Mouse (Mus musculus) liver, embryonic 15.5 days (tissue): ENCODE measurements around the gene Plekhm1. TPM values are rescaled to one million over a fixed set of nuclear protein-coding genes. Genes with fewer than 3 reads are reported as not detected.

ENCODE experiments used
- ATAC-seq: fragments of 200-750 bp; cut with Nextera tagmentation; 2 replicates; pipeline ENCODE4 v1.8.0; 2017; ENCODE audit warnings: moderate number of reproducible peaks, mild to moderate bottlenecking, moderate library complexity; ENCODE audit not compliant: insufficient read depth
- H3K27ac ChIP-seq: fragments of 300-500 bp; sonication (generic); replicated peaks from 2 replicates; pipeline ENCODE4 v1.5.1; 2015; ENCODE audit warnings: mild to moderate bottlenecking, inconsistent platforms
- H3K27me3 ChIP-seq: fragments of 300-500 bp; sonication (generic); 2 replicates; pipeline ENCODE4 v1.6.1; 2015; ENCODE audit warnings: mild to moderate bottlenecking, inconsistent platforms
- H3K36me3 ChIP-seq: fragments of 300-500 bp; sonication (generic); replicated peaks from 2 replicates; pipeline ENCODE4 v1.6.1; 2015; ENCODE audit warnings: moderate library complexity, mild to moderate bottlenecking, inconsistent platforms
- H3K4me1 ChIP-seq: fragments of 300-500 bp; sonication (generic); replicated peaks from 2 replicates; pipeline ENCODE4 v1.6.1; 2015; ENCODE audit warnings: inconsistent platforms
- H3K4me2 ChIP-seq: fragments of 300-500 bp; sonication (generic); 2 replicates; pipeline ENCODE4 v1.6.1; 2015; ENCODE audit warnings: moderate library complexity, mild to moderate bottlenecking, inconsistent platforms
- H3K4me3 ChIP-seq: fragments of 300-500 bp; sonication (generic); replicated peaks from 2 replicates; pipeline ENCODE4 v1.5.1; 2015; ENCODE audit warnings: mild to moderate bottlenecking, inconsistent platforms
- H3K9ac ChIP-seq: fragments of 300-500 bp; sonication (generic); 2 replicates; pipeline ENCODE4 v1.6.1; 2015; ENCODE audit warnings: moderate library complexity, mild to moderate bottlenecking, inconsistent platforms
- H3K9me3 ChIP-seq: fragments of 300-500 bp; sonication (generic); replicated peaks from 2 replicates; pipeline ENCODE4 v1.6.1; 2016; ENCODE audit warnings: inconsistent platforms
- WGBS: fragments of 180-500 bp; shearing (Covaris S2); methylation state at CpG from one replicate; pipeline ENCODE4 v1.1.7; 2015; ENCODE audit warnings: mixed read lengths; ENCODE audit not compliant: insufficient replicate concordance; 5-methylcytosine and 5-hydroxymethylcytosine counted together
- polyA plus RNA-seq: library from polyadenylated mRNA; unstranded; fragments of >200 nt; fragmentation: Nextera tagmentation; extraction: Ambion mirVana; gene quantifications from 2 replicates; pipeline ENCODE4 v1.2.1, GENCODE M21; 2015

The Plekhm1 gene
- polyA plus RNA-seq, 1 experiment from 2014 or later, result 3.4 TPM

GRCm38 (mm10) chr11:103352239-103352814, 60.2 kb downstream of the Plekhm1 start:
- no peak overlapping the region for H3K9ac ChIP-seq
- 61% methylated on average over 5 of the region's 5 CpGs for WGBS
- no peaks in the 10 kb centered on the region for H3K9me3 ChIP-seq
- H3K27me3 ChIP-seq, result 0 out of 2 replicates have a peak, but pooled peaks cover 6% of the 10 kb centered on the region
- H3K27ac ChIP-seq, result no peak overlapping the region
- no peak overlapping the region for H3K4me3 ChIP-seq
- no peak overlapping the region for H3K4me2 ChIP-seq
- no peaks in the 10 kb centered on the region for H3K36me3 ChIP-seq
- H3K4me1 ChIP-seq, result 0 out of 2 replicates have a peak, but pooled peaks cover 4% of the 10 kb centered on the region
- no peak for ATAC-seq

DNA sequence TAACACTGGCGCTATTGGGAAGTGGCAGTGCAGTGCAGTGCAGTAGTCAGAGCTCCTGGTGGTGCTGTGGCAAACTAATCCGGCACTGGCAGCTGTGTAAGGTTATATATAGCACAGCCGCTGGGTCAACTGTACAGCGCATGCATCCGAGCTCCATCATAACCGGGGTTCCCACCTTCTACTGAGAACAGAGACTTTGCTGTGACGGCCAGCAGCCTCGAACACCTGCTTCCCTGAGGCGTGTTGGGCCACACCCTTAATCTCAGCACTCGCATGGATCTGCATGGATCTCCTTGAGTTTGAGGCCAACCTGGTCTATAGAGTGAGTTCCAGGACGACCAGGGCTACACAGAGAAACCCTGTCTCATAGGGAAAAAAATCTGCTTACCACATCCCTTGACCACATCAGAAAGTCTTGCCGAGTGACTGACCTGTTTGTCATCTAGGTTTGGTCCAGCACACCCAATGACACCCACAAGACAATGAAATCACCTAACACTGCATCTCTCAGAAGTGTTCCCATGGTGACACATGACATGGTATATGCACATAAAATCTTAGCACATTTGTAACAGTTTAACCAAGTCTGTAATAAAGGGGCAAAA, 61.7 kb downstream of the Plekhm1 start:
- Histone ChIP-seq H3K9ac (no peak overlapping the region), H3K27me3 (0 out of 2 replicates have a peak, but pooled peaks cover 2% of the 10 kb centered on the region), H3K4me3 (no peak overlapping the region), H3K4me2 (no peak overlapping the region), H3K27ac (no peak overlapping the region), H3K36me3 (no peaks in the 10 kb centered on the region), H3K4me1 (peaks cover 14% of the 10 kb centered on the region), H3K9me3 (no peaks in the 10 kb centered on the region)
- WGBS, result 63% methylated on average over 12 of the region's 12 CpGs
- no peak for ATAC-seq

GRCm38 (mm10) chr11:103349699-103350098, 62.8 kb downstream of the Plekhm1 start:
- no peak overlapping the region for H3K4me2 ChIP-seq
- no peak overlapping the region for H3K9ac ChIP-seq
- 47% methylated on average over 2 of the region's 2 CpGs for WGBS
- peaks cover 22% of the 10 kb centered on the region for H3K4me1 ChIP-seq
- no peak overlapping the region for H3K27ac ChIP-seq
- no peaks in the 10 kb centered on the region for H3K9me3 ChIP-seq
- no peak overlapping the region for H3K4me3 ChIP-seq
- no peak for ATAC-seq
- H3K36me3 ChIP-seq, result no peaks in the 10 kb centered on the region
- no peaks in the 10 kb centered on the region for H3K27me3 ChIP-seq

DNA sequence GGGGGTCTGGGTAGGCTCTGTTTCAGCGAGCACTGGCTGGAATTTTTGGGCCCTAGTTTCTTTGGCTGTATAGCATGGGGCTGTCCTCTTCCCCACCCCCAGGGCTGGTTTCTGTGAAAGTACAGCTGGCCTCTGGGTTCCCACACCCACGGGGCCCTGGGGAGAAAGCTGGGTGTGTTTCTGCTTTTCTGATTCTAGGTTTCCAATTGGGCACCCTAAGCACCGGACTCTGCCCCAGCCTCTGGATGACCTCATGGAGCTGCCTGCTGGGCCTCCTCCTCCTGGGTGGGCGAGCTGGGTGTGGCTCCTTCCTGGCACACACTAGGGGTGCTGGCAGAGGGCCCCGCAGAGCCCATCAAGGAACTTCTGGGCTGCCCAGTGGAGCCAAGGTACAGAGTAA, 65.8 kb downstream of the Plekhm1 start:
- Histone ChIP-seq H3K4me1 (peaks cover 28% of the 10 kb centered on the region), H3K27ac (peak overlapping the region; percentile 48; the same call in 1 of the 2 replicates), H3K4me3 (no peak overlapping the region), H3K27me3 (no peaks in the 10 kb centered on the region), H3K4me2 (0 out of 2 replicates have a peak overlapping the region, but pooled peaks have one; percentile 3), H3K9ac (no peak overlapping the region), H3K36me3 (no peaks in the 10 kb centered on the region), H3K9me3 (no peaks in the 10 kb centered on the region)
- peak; percentile 51 for ATAC-seq
- WGBS, result 21% methylated on average over 5 of the region's 5 CpGs

DNA sequence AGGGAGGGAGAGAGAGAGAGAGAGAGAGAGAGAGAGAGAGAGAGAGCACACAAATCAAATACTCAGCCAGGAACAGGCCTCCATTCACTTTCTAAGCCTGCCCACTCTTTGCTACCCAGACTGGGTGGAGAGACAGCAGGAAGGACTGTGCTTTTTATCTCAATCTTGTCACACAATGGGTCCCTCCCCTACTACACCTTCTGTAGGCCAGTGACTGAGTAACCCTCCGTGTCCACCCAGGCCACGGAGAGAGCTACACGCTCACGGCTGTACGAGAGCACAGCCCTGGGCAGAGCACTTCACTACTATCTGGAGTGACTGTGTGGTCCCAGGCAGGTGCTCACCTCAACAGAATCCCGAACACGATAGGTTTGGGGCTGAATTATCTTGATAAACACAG, 66.3 kb downstream of the Plekhm1 start:
- Histone ChIP-seq H3K9ac (no peak overlapping the region), H3K4me3 (no peak overlapping the region), H3K27me3 (no peaks in the 10 kb centered on the region), H3K36me3 (no peaks in the 10 kb centered on the region), H3K9me3 (no peaks in the 10 kb centered on the region), H3K4me1 (peaks cover 28% of the 10 kb centered on the region), H3K27ac (peak overlapping the region; percentile 48; the same call in 1 of the 2 replicates), H3K4me2 (0 out of 2 replicates have a peak overlapping the region, but pooled peaks have one; percentile 3)
- no peak; the same call in 1 of the 2 replicates for ATAC-seq
- 44% methylated on average over 7 of the region's 7 CpGs for WGBS

DNA sequence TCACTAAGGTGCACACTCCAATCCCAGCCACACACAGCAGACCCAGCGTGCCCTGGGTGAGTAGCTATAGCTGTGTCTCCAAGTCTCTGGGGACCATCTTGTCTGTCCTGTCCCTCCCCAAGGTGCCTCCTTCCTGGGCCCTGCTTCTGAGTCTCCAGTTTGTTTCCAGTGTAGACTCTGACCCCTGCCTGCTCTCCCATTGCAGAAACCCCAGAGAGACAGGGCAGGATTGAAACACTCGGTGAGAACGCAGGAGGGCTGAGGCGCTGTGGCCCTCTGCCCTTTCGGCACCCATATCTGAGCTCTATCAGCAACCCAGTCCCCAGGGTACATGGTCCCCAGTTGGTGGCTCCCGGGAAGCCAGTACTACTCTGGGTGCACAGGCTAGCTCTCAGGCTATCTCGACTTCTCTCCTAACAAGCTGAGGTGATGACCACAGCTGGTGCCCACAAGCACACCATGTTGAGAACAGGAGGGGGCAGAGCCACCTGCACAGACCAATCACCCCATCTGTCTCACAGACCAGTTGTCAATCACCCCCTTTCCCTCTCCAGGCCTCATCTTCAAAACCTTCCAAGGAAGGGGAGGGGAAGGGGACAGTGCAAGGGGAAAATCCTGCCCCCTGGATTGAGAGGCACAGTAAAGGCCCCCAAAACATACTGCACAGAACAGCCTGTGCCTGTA, 66.9 kb downstream of the Plekhm1 start:
- ATAC-seq, result no peak
- H3K27ac ChIP-seq, result no peak overlapping the region; the same call in 1 of the 2 replicates
- no peaks in the 10 kb centered on the region for H3K9me3 ChIP-seq
- no peaks in the 10 kb centered on the region for H3K27me3 ChIP-seq
- H3K4me1 ChIP-seq, result peaks cover 33% of the 10 kb centered on the region
- WGBS, result 59% methylated on average over 7 of the region's 7 CpGs
- no peaks in the 10 kb centered on the region for H3K36me3 ChIP-seq
- peak overlapping the region; percentile 13; the same call in 1 of the 2 replicates for H3K4me2 ChIP-seq
- H3K9ac ChIP-seq, result no peak overlapping the region
- no peak overlapping the region for H3K4me3 ChIP-seq

GRCm38 (mm10) chr11:103344494-103345332, 67.8 kb downstream of the Plekhm1 start:
- H3K4me1 ChIP-seq, result peaks cover 33% of the 10 kb centered on the region
- WGBS, result 28% methylated on average over 19 of the region's 19 CpGs
- ATAC-seq, result no peak
- peak overlapping the region; percentile 35 for H3K4me3 ChIP-seq
- no peaks in the 10 kb centered on the region for H3K9me3 ChIP-seq
- H3K9ac ChIP-seq, result no peak overlapping the region
- H3K27me3 ChIP-seq, result no peaks in the 10 kb centered on the region
- H3K27ac ChIP-seq, result no peak overlapping the region; the same call in 1 of the 2 replicates
- no peaks in the 10 kb centered on the region for H3K36me3 ChIP-seq
- H3K4me2 ChIP-seq, result peak overlapping the region; percentile 51

GRCm38 (mm10) chr11:103343881-103344280, 68.6 kb downstream of the Plekhm1 start:
- Histone ChIP-seq H3K27ac (0 out of 2 replicates have a peak overlapping the region, but pooled peaks have one; percentile 10), H3K4me1 (peaks cover 33% of the 10 kb centered on the region), H3K36me3 (no peaks in the 10 kb centered on the region), H3K4me2 (peak overlapping the region; percentile 51), H3K9ac (no peak overlapping the region), H3K27me3 (no peaks in the 10 kb centered on the region), H3K4me3 (peak overlapping the region; percentile 35), H3K9me3 (no peaks in the 10 kb centered on the region)
- 17% methylated on average over 1 of the region's 1 CpGs for WGBS
- no peak for ATAC-seq

DNA sequence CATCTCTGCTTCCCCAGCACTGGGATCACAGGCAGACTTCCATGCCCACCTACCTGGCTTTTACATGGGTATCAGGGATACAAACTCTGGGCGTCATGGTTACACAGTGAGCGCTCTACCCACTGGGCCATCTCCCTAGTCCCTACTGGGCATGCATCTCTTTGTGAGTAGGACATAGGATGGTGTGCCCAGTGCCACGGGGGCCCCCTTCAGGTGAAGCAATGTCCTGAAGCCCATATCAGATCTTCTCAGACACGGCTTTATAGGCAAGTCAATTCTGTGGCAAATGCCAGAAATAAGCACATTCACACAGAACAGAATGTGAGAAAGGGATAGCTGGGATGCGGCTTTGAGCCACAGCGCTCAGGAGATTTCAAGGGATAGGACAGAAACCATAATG, 69.4 kb downstream of the Plekhm1 start:
- no peaks in the 10 kb centered on the region for H3K36me3 ChIP-seq
- peak overlapping the region; percentile 51 for H3K4me2 ChIP-seq
- no peak overlapping the region for H3K9ac ChIP-seq
- peaks cover 33% of the 10 kb centered on the region for H3K4me1 ChIP-seq
- 60% methylated on average over 6 of the region's 6 CpGs for WGBS
- H3K9me3 ChIP-seq, result no peaks in the 10 kb centered on the region
- no peaks in the 10 kb centered on the region for H3K27me3 ChIP-seq
- no peak overlapping the region for H3K27ac ChIP-seq
- no peak for ATAC-seq
- H3K4me3 ChIP-seq, result no peak overlapping the region

- Histone ChIP-seq H3K4me2 (no peak overlapping the region), H3K36me3 (no peaks in the 10 kb centered on the region), H3K4me3 (no peak overlapping the region), H3K9me3 (no peaks in the 10 kb centered on the region), H3K9ac (no peak overlapping the region), H3K27me3 (no peaks in the 10 kb centered on the region), H3K4me1 (peaks cover 18% of the 10 kb centered on the region), H3K27ac (no peak overlapping the region)
- no peak for ATAC-seq
- WGBS, result 45% methylated on average over 7 of the region's 7 CpGs
These were observed 71.8 kb downstream of the Plekhm1 start for GRCm38 (mm10) chr11:103340677-103341076.
